Mouse (Mus musculus) C2C12 (cell line): ENCODE measurements around the gene Kbtbd12.

Source experiments
- CEBPB ChIP-seq: IDR thresholded peaks from one replicate; pipeline ENCODE4 v1.6.1; 2011; ENCODE audit warnings: low read depth, mild to moderate bottlenecking, control low read depth, moderate library complexity
- CTCF ChIP-seq: IDR thresholded peaks from one replicate; pipeline ENCODE4 v1.5.1; 2011; ENCODE audit not compliant: control insufficient read depth, insufficient read depth, insufficient read length
- FOSL1 ChIP-seq: IDR thresholded peaks from one replicate; pipeline ENCODE4 v1.8.0; 2011; ENCODE audit warnings: mild to moderate bottlenecking, low read length; ENCODE audit not compliant: poor library complexity, insufficient read depth, severe bottlenecking
- MAX ChIP-seq: IDR thresholded peaks from one replicate; pipeline ENCODE4 v1.6.1; 2011; ENCODE audit warnings: mild to moderate bottlenecking, control low read depth
- MYOD1 ChIP-seq: IDR thresholded peaks from one replicate; pipeline ENCODE4 v1.6.1; 2011; ENCODE audit warnings: low read depth; ENCODE audit not compliant: control insufficient read depth, insufficient read length
- MYOG ChIP-seq: IDR thresholded peaks from one replicate; pipeline ENCODE4 v1.6.1; 2011; ENCODE audit not compliant: control insufficient read depth, insufficient read length; ENCODE audit errors: extremely low read depth
- USF1 ChIP-seq: IDR thresholded peaks from one replicate; pipeline ENCODE4 v1.6.1; 2011; ENCODE audit warnings: low read depth, mild to moderate bottlenecking, control low read depth, moderate library complexity

DNA sequence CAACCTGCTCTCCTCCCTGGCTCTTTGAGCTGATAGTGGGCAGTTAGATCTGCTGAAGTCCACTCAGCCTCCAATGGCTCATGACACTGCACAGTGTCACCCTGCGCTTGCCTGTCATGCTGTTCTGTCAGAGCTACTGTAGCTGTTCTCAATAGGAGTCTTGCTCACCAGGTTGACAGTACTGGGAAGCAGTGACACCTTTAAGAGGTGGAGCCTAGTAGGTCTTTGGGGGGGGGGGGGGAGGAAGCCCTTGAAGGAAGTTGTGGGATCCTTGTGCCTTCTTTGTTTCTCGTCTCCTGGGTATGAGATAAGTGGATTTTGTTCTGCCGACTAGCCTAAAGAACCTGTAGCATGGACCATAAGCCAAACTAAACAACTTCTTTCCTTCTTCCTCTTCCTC, 115.1 kb downstream of the Kbtbd12 start:
- no peak for TF ChIP-seq CTCF
- no peak for TF ChIP-seq USF1
- TF ChIP-seq MYOG: no peak
- TF ChIP-seq MAX: no peak
- no peak for TF ChIP-seq FOSL1
- TF ChIP-seq MYOD1: no peak
- no peak for TF ChIP-seq CEBPB
